Mouse (Mus musculus): ENCODE results near the gene Pik3c2g. TPM values are rescaled to one million over a fixed set of nuclear protein-coding genes. Genes with fewer than 3 reads are reported as not detected.

Gene Pik3c2g
- polyA plus RNA-seq, 1 experiment from 2014 or later: 0.22 TPM

DNA sequence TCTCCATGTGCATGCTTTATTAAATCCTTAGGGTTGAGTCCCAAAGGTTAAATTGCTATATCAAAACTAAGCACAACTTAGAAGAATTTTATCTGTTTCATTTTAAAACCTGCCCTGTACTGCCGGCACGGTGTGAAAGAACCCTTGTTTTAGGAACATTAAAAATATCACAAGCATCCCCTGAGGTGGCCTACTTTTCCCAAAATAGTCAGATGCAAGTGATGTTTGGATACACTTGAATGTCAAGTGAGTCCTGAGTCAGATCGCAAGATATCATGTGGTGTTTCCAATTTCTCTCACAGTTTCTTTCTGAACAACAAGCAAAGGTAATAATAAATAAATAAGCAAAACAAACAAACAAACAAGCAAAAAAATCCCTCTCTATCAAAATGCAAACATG, 177.4 kb downstream of the Pik3c2g start:
- no peak overlapping the region for H3K9ac ChIP-seq (ENCODE audit: low read depth, low read length)
- H3K9me3 ChIP-seq (ENCODE audit: control insufficient read depth): no peaks in the 10 kb centered on the region
- no peak for ATAC-seq
- TF ChIP-seq CTCF (IDR thresholded peaks at IDR 0.05; ENCODE audit: low read depth): no peak
- H3K4me3 ChIP-seq (ENCODE audit: low read depth, low read length): no peak overlapping the region
- no peak overlapping the region for H3K27ac ChIP-seq (ENCODE audit: low read depth, low read length)
- H3K4me2 ChIP-seq (replicated peaks; ENCODE audit: low read depth): no peak overlapping the region
- no peaks in the 10 kb centered on the region for H3K36me3 ChIP-seq (ENCODE audit: control insufficient read depth, insufficient read depth)
- no peaks in the 10 kb centered on the region for H3K4me1 ChIP-seq (replicated peaks; ENCODE audit: control insufficient read depth, insufficient read depth, low read length)
- WGBS: 91% methylated on average over 3 of the region's 3 CpGs
- no peaks in the 10 kb centered on the region for H3K27me3 ChIP-seq (replicated peaks; ENCODE audit: control insufficient read depth, insufficient read depth, low read length)

DNA sequence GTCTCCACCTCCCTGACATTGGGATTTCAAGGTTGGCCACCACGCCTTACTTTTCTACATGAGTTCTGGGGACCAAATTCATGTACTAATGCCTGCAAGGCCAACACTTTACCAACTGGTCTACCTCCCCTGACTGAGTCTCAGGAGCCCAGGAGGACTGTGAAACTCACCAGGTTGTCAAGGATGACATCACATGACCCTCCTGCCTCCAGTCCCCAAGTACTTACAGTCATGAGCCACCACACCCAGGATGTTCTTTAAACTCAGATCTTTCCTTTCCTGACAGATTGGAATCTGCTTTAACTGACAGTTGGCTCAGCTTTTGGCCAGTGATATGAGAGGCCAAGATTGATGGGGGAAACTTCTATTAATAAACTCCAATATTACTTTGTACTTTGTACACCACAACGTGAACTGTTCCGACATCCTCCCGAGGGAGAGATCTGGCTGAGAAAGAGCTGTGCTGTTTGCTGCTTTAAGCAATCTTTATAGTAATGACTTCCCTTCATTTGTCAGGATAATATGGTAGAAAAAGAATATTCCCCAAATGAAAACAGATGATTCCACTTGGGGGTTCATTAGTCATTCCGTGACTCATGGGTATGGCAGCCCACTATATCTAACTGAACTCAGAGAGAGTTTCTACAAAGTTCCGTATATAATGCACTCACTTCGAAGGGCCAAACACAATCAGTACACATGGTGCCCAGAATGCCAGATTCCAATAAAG, 182.9 kb downstream of the Pik3c2g start:
- TF ChIP-seq CTCF (IDR thresholded peaks at IDR 0.05; ENCODE audit: low read depth): no peak
- H3K4me1 ChIP-seq (replicated peaks; ENCODE audit: control insufficient read depth, insufficient read depth, low read length): no peaks in the 10 kb centered on the region
- no peak overlapping the region for H3K9ac ChIP-seq (ENCODE audit: low read depth, low read length)
- no peaks in the 10 kb centered on the region for H3K9me3 ChIP-seq (ENCODE audit: control insufficient read depth)
- ATAC-seq: no peak
- H3K36me3 ChIP-seq (ENCODE audit: control insufficient read depth, insufficient read depth): no peaks in the 10 kb centered on the region
- H3K27ac ChIP-seq (ENCODE audit: low read depth, low read length): no peak overlapping the region
- no peak overlapping the region for H3K4me2 ChIP-seq (replicated peaks; ENCODE audit: low read depth)
- H3K27me3 ChIP-seq (replicated peaks; ENCODE audit: control insufficient read depth, insufficient read depth, low read length): no peaks in the 10 kb centered on the region
- 82% methylated on average over 7 of the region's 7 CpGs for WGBS
- H3K4me3 ChIP-seq (ENCODE audit: low read depth, low read length): no peak overlapping the region

DNA sequence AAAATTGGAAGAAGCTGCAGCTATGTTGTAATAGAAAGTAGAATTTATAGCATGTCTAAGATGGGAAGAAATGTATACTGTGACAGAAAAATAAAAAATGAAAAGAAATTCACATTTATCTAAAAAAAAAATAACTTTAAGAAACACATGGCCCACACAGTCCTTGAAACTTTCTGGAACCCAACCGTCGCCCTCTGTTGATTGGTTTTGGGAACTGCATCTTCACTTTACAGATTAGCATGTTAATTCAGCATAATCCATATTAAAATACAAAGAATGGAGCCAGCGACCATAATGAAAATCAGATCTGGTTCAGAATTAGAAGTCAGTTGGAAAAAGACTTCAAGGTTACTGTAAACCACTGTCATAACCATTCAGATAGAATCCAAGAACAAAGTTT, 183.5 kb downstream of the Pik3c2g start:
- Histone ChIP-seq H3K4me3 (ENCODE audit: low read depth, low read length) (no peak overlapping the region), H3K9me3 (ENCODE audit: control insufficient read depth) (no peaks in the 10 kb centered on the region), H3K9ac (ENCODE audit: low read depth, low read length) (no peak overlapping the region), H3K27ac (ENCODE audit: low read depth, low read length) (no peak overlapping the region), H3K4me2 (replicated peaks; ENCODE audit: low read depth) (no peak overlapping the region), H3K4me1 (replicated peaks; ENCODE audit: control insufficient read depth, insufficient read depth, low read length) (no peaks in the 10 kb centered on the region), H3K36me3 (ENCODE audit: control insufficient read depth, insufficient read depth) (no peaks in the 10 kb centered on the region), H3K27me3 (replicated peaks; ENCODE audit: control insufficient read depth, insufficient read depth, low read length) (no peaks in the 10 kb centered on the region)
- 51% methylated on average over 3 of the region's 3 CpGs for WGBS
- ATAC-seq: no peak
- TF ChIP-seq CTCF (IDR thresholded peaks at IDR 0.05; ENCODE audit: low read depth): peak; percentile 50

DNA sequence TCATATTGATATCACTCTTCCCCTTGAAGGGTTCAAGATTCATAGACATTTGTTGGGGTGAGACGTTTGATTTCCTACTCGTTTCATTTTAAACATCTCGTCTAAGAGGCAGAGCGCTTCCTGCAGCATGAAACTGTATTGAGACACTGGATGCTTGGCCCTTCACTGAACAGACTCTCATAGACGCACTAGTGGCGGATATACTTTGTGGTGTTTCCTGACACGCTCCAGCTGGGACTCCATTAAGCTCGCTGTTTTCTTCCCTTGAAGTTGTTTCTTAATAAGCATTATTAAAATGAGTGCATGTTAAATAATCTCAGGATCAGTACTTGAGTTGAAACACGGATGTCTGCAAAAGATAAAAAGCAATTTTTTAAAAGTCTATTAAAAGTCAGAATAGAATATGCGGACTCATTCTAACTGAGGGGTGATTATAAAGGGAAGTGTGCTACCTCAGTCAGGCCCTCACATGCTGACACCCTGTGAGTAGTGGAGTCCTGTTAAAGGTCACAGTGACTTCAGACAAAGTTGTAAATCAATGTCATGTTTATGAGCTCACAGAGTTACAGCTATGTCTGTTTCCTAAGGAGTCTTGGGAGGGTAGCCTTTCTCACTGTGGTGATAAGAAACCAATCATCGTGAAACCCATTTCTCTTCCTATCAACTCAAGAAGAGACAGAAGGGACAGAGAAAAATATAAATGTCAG, 190.7 kb downstream of the Pik3c2g start:
- Histone ChIP-seq H3K27me3 (replicated peaks; ENCODE audit: control insufficient read depth, insufficient read depth, low read length) (no peaks in the 10 kb centered on the region), H3K9me3 (ENCODE audit: control insufficient read depth) (no peaks in the 10 kb centered on the region), H3K27ac (ENCODE audit: low read depth, low read length) (no peak overlapping the region), H3K36me3 (ENCODE audit: control insufficient read depth, insufficient read depth) (no peaks in the 10 kb centered on the region), H3K4me2 (replicated peaks; ENCODE audit: low read depth) (no peak overlapping the region), H3K4me1 (replicated peaks; ENCODE audit: control insufficient read depth, insufficient read depth, low read length) (no peaks in the 10 kb centered on the region), H3K4me3 (ENCODE audit: low read depth, low read length) (no peak overlapping the region), H3K9ac (ENCODE audit: low read depth, low read length) (no peak overlapping the region)
- ATAC-seq: no peak
- TF ChIP-seq CTCF (IDR thresholded peaks at IDR 0.05; ENCODE audit: low read depth): no peak
- 47% methylated on average over 11 of the region's 11 CpGs for WGBS

DNA sequence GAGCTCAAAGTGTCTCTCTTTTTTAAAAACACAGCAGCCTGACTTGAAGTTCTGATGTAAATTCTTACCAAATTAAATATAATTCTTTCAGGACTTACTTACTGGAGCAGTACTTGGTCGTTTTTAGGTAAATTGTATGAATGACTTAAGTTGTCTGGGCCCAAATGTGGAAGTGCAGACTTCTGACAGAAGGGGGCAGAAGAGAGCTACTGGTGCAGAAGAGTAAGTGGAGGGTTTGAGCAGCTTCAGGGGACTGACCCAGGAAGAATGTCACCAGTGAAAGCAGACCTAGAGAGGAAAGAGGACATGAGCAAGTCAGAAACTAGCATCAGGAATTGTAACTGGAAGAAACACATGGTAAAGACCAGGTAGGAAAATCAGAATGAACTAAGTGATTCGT, 193.0 kb downstream of the Pik3c2g start:
- peak; percentile 66 for TF ChIP-seq CTCF (IDR thresholded peaks at IDR 0.05; ENCODE audit: low read depth)
- no peaks in the 10 kb centered on the region for H3K4me1 ChIP-seq (replicated peaks; ENCODE audit: control insufficient read depth, insufficient read depth, low read length)
- H3K27ac ChIP-seq (ENCODE audit: low read depth, low read length): no peak overlapping the region
- no peaks in the 10 kb centered on the region for H3K27me3 ChIP-seq (replicated peaks; ENCODE audit: control insufficient read depth, insufficient read depth, low read length)
- H3K36me3 ChIP-seq (ENCODE audit: control insufficient read depth, insufficient read depth): no peaks in the 10 kb centered on the region
- no peak for ATAC-seq
- H3K9me3 ChIP-seq (ENCODE audit: control insufficient read depth): no peaks in the 10 kb centered on the region
- WGBS: 51% methylated on average over 1 of the region's 2 CpGs
- H3K4me2 ChIP-seq (replicated peaks; ENCODE audit: low read depth): no peak overlapping the region
- H3K9ac ChIP-seq (ENCODE audit: low read depth, low read length): no peak overlapping the region
- no peak overlapping the region for H3K4me3 ChIP-seq (ENCODE audit: low read depth, low read length)

DNA sequence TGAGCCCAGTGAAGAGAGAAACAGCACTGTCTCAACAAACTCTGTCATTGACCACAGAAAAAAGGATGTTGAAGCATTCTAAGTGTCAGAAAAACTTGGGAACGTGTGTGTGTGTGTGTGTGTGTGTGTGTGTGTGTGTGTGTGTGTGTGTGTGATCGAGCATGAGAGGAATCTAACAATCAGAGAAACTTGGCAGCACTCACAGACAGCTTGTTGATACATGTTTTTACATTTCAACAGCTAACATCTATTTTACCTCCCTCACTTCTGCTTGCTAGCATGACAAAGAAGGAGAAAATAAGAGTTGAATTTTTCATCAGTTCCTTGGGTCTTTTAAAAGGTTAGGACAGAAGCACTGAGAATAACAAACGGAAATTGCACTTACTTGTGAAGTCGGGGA, 202.5 kb downstream of the Pik3c2g start:
- Histone ChIP-seq H3K9me3 (ENCODE audit: control insufficient read depth) (no peaks in the 10 kb centered on the region), H3K9ac (ENCODE audit: low read depth, low read length) (no peak overlapping the region), H3K4me1 (replicated peaks; ENCODE audit: control insufficient read depth, insufficient read depth, low read length) (no peaks in the 10 kb centered on the region), H3K27ac (ENCODE audit: low read depth, low read length) (no peak overlapping the region), H3K36me3 (ENCODE audit: control insufficient read depth, insufficient read depth) (no peaks in the 10 kb centered on the region), H3K4me3 (ENCODE audit: low read depth, low read length) (no peak overlapping the region), H3K4me2 (replicated peaks; ENCODE audit: low read depth) (no peak overlapping the region), H3K27me3 (replicated peaks; ENCODE audit: control insufficient read depth, insufficient read depth, low read length) (no peaks in the 10 kb centered on the region)
- WGBS: 52% methylated on average over 4 of the region's 4 CpGs
- TF ChIP-seq CTCF (IDR thresholded peaks at IDR 0.05; ENCODE audit: low read depth): no peak
- ATAC-seq: no peak
